Mouse (Mus musculus) stomach, postnatal 0 days (tissue): ENCODE data around the gene Foxn3. TPM values are rescaled to one million over a fixed set of nuclear protein-coding genes. Genes with fewer than 3 reads are reported as not detected.

Experiments used
- ATAC-seq: fragments of 200-750 bp; cut with Nextera tagmentation; 2 replicates; pipeline ENCODE4 v1.8.0; 2017; ENCODE audit not compliant: low FRiP score, low TSS enrichment
- DNase-seq: peaks from one replicate; pipeline ENCODE4 v3.0.0-alpha.2; 2016; ENCODE audit warnings: low spot score
- H3K27ac ChIP-seq: fragments of 300-500 bp; sonication (generic); replicated peaks from 2 replicates; pipeline ENCODE4 v1.5.1; 2014; ENCODE audit warnings: mild to moderate bottlenecking, control low read depth
- H3K27me3 ChIP-seq: fragments of 300-500 bp; sonication (generic); 2 replicates; pipeline ENCODE4 v1.6.1; 2014; ENCODE audit warnings: low read length; ENCODE audit not compliant: control insufficient read depth, insufficient read depth
- H3K36me3 ChIP-seq: fragments of 300-500 bp; sonication (generic); 2 replicates; pipeline ENCODE4 v1.6.1; 2014; ENCODE audit warnings: low read length, mixed read lengths; ENCODE audit not compliant: control insufficient read depth, insufficient read depth
- H3K4me1 ChIP-seq: fragments of 300-500 bp; sonication (generic); replicated peaks from 2 replicates; pipeline ENCODE4 v1.6.1; 2014; ENCODE audit warnings: antibody characterized with exemption; ENCODE audit not compliant: control insufficient read depth, insufficient read depth
- H3K4me2 ChIP-seq: fragments of 300-500 bp; sonication (generic); replicated peaks from 2 replicates; pipeline ENCODE4 v1.6.1; 2014; ENCODE audit warnings: low read depth, mild to moderate bottlenecking, control low read depth, moderate library complexity
- H3K4me3 ChIP-seq: fragments of 300-500 bp; sonication (generic); 2 replicates; pipeline ENCODE4 v1.5.1; 2014; ENCODE audit warnings: low read depth, low read length, control low read depth
- H3K9ac ChIP-seq: fragments of 300-500 bp; sonication (generic); 2 replicates; pipeline ENCODE4 v1.6.1; 2014; ENCODE audit warnings: mild to moderate bottlenecking, low read length, control low read depth, mixed read lengths
- H3K9me3 ChIP-seq: fragments of 300-500 bp; sonication (generic); 2 replicates; pipeline ENCODE4 v1.6.1; 2016; ENCODE audit warnings: low read length; ENCODE audit not compliant: control insufficient read depth
- CTCF ChIP-seq: IDR thresholded peaks from 2 replicates; pipeline ENCODE4 v1.5.1; 2016; ENCODE audit warnings: antibody characterized with exemption, low read depth, mild to moderate bottlenecking, moderate library complexity
- EP300 ChIP-seq: optimal IDR thresholded peaks from 2 replicates; pipeline ENCODE3; 2016; ENCODE audit warnings: antibody characterized with exemption
- WGBS: fragments of 180-500 bp; shearing (Covaris S2); extraction: QIAGEN DNeasy Blood & Tissue Kit; methylation state at CpG from one replicate; pipeline ENCODE4 v1.1.7; 2014; 5-methylcytosine and 5-hydroxymethylcytosine counted together
- polyA plus RNA-seq: library from polyadenylated mRNA; unstranded; fragments of >200 nt; fragmentation: Nextera tagmentation; extraction: Ambion mirVana; gene quantifications from 2 replicates; pipeline ENCODE4 v1.2.1, GENCODE M21; 2015

Gene Foxn3
- polyA plus RNA-seq, 1 experiment from 2014 or later, result 40.1 TPM

DNA sequence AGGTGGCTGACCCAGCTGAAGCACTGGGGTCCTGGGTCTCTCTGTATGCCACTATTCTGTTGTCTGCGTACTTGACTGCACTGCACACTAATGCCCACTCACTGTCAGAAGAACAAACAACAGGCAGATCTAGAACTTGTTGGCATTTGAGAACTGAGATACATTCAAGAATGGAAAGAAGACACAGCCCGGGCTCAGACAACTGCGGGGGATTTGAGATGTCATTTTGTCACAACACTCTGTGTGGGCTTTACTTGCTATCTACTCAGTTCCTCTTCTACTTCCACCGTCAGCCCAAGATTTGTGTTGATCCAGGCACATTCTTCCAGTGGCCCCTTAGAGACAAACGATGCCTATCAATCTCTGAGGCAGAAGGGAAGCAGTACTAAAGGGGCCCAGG, 248.6 kb downstream of the Foxn3 start:
- no peak overlapping the region for H3K9ac ChIP-seq
- H3K4me2 ChIP-seq, result no peak overlapping the region
- H3K27me3 ChIP-seq, result no peaks in the 10 kb centered on the region
- WGBS, result 71% methylated on average over 5 of the region's 5 CpGs
- TF ChIP-seq CTCF (no peak), EP300 (no peak)
- H3K4me3 ChIP-seq, result no peak overlapping the region
- DNase-seq (no peak), ATAC-seq (no peak)
- no peaks in the 10 kb centered on the region for H3K9me3 ChIP-seq
- no peaks in the 10 kb centered on the region for H3K4me1 ChIP-seq
- no peaks in the 10 kb centered on the region for H3K36me3 ChIP-seq
- H3K27ac ChIP-seq, result no peak overlapping the region

- Histone ChIP-seq H3K9ac (no peak overlapping the region), H3K4me3 (no peak overlapping the region), H3K4me2 (no peak overlapping the region), H3K36me3 (no peaks in the 10 kb centered on the region), H3K27me3 (no peaks in the 10 kb centered on the region), H3K9me3 (no peaks in the 10 kb centered on the region), H3K4me1 (no peaks in the 10 kb centered on the region), H3K27ac (no peak overlapping the region)
- WGBS, result 57% methylated on average over 3 of the region's 3 CpGs
- TF ChIP-seq CTCF (no peak), EP300 (no peak)
- no peak for ATAC-seq
- no peak for DNase-seq
Measured at GRCm38 (mm10) chr12:99311303-99311702, 252.1 kb downstream of the Foxn3 start.

DNA sequence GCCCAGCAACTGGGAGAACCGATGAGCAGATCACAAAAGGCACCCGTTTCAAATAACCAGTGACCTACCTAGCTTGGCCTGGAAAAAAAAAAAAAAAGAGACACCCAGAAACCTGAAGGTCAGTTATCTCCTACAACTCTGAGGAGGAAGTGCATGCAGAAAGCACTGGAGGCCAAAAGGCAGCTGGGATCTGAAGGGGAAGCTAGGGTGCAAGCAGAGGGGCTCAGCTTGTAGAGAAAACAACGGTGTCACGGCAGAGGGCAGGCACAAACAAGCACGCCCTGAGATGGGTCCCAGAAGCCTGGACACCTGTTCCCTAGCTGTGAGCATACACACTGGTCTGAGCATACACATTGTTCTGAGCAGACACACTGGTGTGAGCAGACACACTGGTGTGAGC, 253.4 kb downstream of the Foxn3 start:
- Histone ChIP-seq H3K4me1 (no peaks in the 10 kb centered on the region), H3K27me3 (no peaks in the 10 kb centered on the region), H3K4me2 (no peak overlapping the region), H3K4me3 (no peak overlapping the region), H3K9me3 (no peaks in the 10 kb centered on the region), H3K9ac (no peak overlapping the region), H3K27ac (no peak overlapping the region), H3K36me3 (no peaks in the 10 kb centered on the region)
- DNase-seq, result no peak
- 80% methylated on average over 5 of the region's 5 CpGs for WGBS
- TF ChIP-seq CTCF (no peak), EP300 (no peak)
- ATAC-seq, result no peak

DNA sequence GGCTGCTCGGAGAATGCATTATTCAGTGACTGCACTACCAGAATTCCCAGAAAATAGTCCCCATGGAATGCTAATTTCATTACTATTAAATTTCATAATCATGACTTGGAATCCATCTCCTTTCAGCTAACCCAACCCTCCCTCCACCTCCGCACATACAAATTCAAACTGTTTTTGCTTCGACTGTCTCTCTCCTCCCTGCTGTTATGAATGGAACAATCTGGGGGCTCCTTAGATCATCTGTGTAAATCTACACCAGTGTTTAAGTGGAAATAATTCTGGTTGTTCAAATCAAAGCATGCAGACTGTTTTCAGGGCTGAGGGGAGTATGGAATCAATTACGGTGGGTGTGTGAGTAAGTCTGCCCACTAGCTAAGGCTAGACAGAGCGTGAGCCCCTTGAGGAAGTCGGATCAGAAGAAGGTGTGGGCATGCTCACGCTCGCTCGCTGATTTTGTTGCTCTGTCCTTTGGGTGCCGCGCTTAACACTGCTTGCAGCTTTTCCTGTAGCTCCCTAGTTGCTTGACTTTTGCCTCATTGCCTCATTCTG, 254.8 kb downstream of the Foxn3 start:
- no peak for DNase-seq
- H3K27ac ChIP-seq, result no peak overlapping the region
- ATAC-seq, result no peak
- H3K27me3 ChIP-seq, result no peaks in the 10 kb centered on the region
- 56% methylated on average over 11 of the region's 11 CpGs for WGBS
- no peak overlapping the region for H3K4me3 ChIP-seq
- H3K4me1 ChIP-seq, result no peaks in the 10 kb centered on the region; the same call in 1 of the 2 replicates
- H3K9me3 ChIP-seq, result no peaks in the 10 kb centered on the region
- H3K36me3 ChIP-seq, result no peaks in the 10 kb centered on the region
- H3K9ac ChIP-seq, result no peak overlapping the region
- TF ChIP-seq EP300 (no peak), CTCF (no peak)
- no peak overlapping the region for H3K4me2 ChIP-seq

GRCm38 (mm10) chr12:99306536-99307204, 256.7 kb downstream of the Foxn3 start:
- ATAC-seq, result no peak
- H3K4me3 ChIP-seq, result no peak overlapping the region
- H3K4me1 ChIP-seq, result no peaks in the 10 kb centered on the region; the same call in 1 of the 2 replicates
- no peak overlapping the region for H3K4me2 ChIP-seq
- H3K9ac ChIP-seq, result no peak overlapping the region
- no peak for DNase-seq
- no peaks in the 10 kb centered on the region for H3K9me3 ChIP-seq
- TF ChIP-seq EP300 (no peak), CTCF (no peak)
- no peaks in the 10 kb centered on the region for H3K36me3 ChIP-seq
- WGBS, result 62% methylated on average over 6 of the region's 6 CpGs
- no peaks in the 10 kb centered on the region for H3K27me3 ChIP-seq
- H3K27ac ChIP-seq, result no peak overlapping the region

DNA sequence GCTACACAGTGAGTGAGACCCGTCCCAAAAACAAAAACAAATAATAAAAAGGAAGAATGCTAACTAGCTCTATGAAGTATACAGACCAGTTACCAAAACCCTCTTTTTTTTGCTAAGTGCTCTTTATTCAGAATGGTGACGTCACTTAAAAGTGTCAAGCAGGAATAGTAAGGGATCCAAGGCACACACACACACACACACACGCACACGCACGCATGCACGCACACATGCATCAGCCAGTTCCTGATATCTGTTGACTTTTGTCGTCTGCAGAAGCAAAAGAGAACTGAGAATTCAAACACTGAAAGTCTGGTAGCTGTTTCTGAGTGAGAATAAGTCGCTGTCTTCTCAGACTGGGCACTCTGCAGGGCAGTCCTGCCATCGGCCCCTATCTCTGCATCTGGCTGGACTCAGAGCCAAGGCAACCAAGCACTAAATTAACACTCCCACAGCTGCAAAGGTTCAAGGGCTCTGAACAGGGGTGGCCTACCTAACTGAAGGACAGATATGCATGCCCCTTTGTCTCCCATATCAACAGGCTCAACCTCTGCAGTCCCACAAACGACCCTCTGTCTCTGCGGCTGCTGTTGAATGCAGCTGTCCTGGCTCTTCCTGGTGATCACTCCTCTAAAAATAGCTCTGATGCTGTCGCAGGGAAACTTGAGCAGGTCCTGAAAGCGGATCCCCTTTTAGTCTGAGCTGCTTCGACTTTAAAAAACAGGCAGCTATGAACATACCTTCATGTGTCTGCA, 257.4 kb downstream of the Foxn3 start:
- Histone ChIP-seq H3K9ac (no peak overlapping the region), H3K27me3 (no peaks in the 10 kb centered on the region), H3K9me3 (no peaks in the 10 kb centered on the region), H3K36me3 (no peaks in the 10 kb centered on the region), H3K4me2 (no peak overlapping the region), H3K27ac (no peak overlapping the region; the same call in 1 of the 2 replicates), H3K4me1 (no peaks in the 10 kb centered on the region; the same call in 1 of the 2 replicates), H3K4me3 (no peak overlapping the region)
- ATAC-seq (no peak), DNase-seq (no peak)
- TF ChIP-seq EP300 (no peak), CTCF (no peak)
- WGBS, result 52% methylated on average over 14 of the region's 14 CpGs
